Mouse (Mus musculus) liver, embryonic 14.5 days (tissue): Measurements from ENCODE around the gene Cdkl4. TPM values are rescaled to one million over a fixed set of nuclear protein-coding genes. Genes with fewer than 3 reads are reported as not detected.

Experiments
- ATAC-seq: fragments of 200-750 bp; cut with Nextera tagmentation; 2 replicates; pipeline ENCODE4 v1.8.0; 2017; ENCODE audit warnings: moderate number of reproducible peaks, mild to moderate bottlenecking, moderate library complexity; ENCODE audit not compliant: insufficient read depth
- DNase-seq, 3 experiments: peaks; one replicate each; pipeline ENCODE4 v3.0.0-alpha.2; 2012 to 2013; ENCODE audit warnings: low read depth in 3 of 3, low spot score in 3 of 3
- H3K27ac ChIP-seq: fragments of 300-500 bp; sonication (generic); 2 replicates; pipeline ENCODE4 v1.5.1; 2014; ENCODE audit warnings: moderate library complexity, mild to moderate bottlenecking, control low read depth, inconsistent platforms
- H3K27me3 ChIP-seq: fragments of 300-500 bp; sonication (generic); 2 replicates; pipeline ENCODE4 v1.6.1; 2014; ENCODE audit warnings: mild to moderate bottlenecking, low read length, moderate library complexity; ENCODE audit not compliant: control insufficient read depth, insufficient read depth
- H3K36me3 ChIP-seq: fragments of 300-500 bp; sonication (generic); replicated peaks from 2 replicates; pipeline ENCODE4 v1.6.1; 2014; ENCODE audit warnings: low read depth; ENCODE audit not compliant: control insufficient read depth, insufficient read depth
- H3K4me1 ChIP-seq, 2 experiments: fragments of 200-500 bp in 1 of 2; fragments of 300-500 bp in 1 of 2; sonication (generic) in 1 of 2; replicated peaks; 2 replicates each; pipeline ENCODE4 v1.6.1; 2012 to 2014; ENCODE audit warnings: antibody characterized with exemption in 1 of 2, inconsistent platforms in 1 of 2, low read length in 1 of 2; ENCODE audit not compliant: control insufficient read depth in 2 of 2, insufficient read depth in 2 of 2
- H3K4me2 ChIP-seq: fragments of 300-500 bp; sonication (generic); 2 replicates; pipeline ENCODE4 v1.6.1; 2014; ENCODE audit warnings: low read depth, mild to moderate bottlenecking, control low read depth, moderate library complexity
- H3K4me3 ChIP-seq, 2 experiments: fragments of 200-500 bp in 1 of 2; fragments of 300-500 bp in 1 of 2; sonication (generic) in 1 of 2; 2 replicates each; pipeline ENCODE4 v1.5.1; 2012 to 2014; ENCODE audit warnings: low read depth in 2 of 2, low read length in 2 of 2, mild to moderate bottlenecking in 2 of 2, control low read depth in 1 of 2, inconsistent platforms in 1 of 2, moderate library complexity in 1 of 2; ENCODE audit not compliant: insufficient read depth in 1 of 2
- H3K9ac ChIP-seq: fragments of 300-500 bp; sonication (generic); replicated peaks from 2 replicates; pipeline ENCODE4 v1.6.1; 2014; ENCODE audit warnings: mild to moderate bottlenecking, control low read depth, moderate library complexity
- H3K9me3 ChIP-seq: fragments of 300-500 bp; sonication (generic); 2 replicates; pipeline ENCODE4 v1.6.1; 2016; ENCODE audit warnings: low read length, mixed read lengths; ENCODE audit not compliant: control insufficient read depth
- CTCF ChIP-seq: IDR thresholded peaks from 2 replicates; pipeline ENCODE4 v1.5.1; 2016; ENCODE audit warnings: antibody characterized with exemption, low read depth, control low read depth
- EP300 ChIP-seq: IDR thresholded peaks from 2 replicates; pipeline ENCODE4 v1.6.1; 2016; ENCODE audit warnings: antibody characterized with exemption, low read depth
- WGBS: fragments of 180-500 bp; shearing (Covaris S2); extraction: QIAGEN DNeasy Blood & Tissue Kit; methylation state at CpG from one replicate; pipeline ENCODE4 v1.1.7; 2014; ENCODE audit not compliant: insufficient replicate concordance; 5-methylcytosine and 5-hydroxymethylcytosine counted together
- polyA plus RNA-seq, 2 experiments: library from polyadenylated mRNA; depleted of rRNA in 1 of 2; stranded (reverse) in 1 of 2; unstranded in 1 of 2; fragments of >200 nt; fragmentation: Nextera tagmentation in 1 of 2; extraction: Ambion mirVana in 1 of 2; gene quantifications; 2 replicates each; pipeline versions ENCODE4 v1.2.1 to v1.2.3; 2012 to 2014

The Cdkl4 gene
- polyA plus RNA-seq, 2 experiments = 0.09 to 0.13 TPM

DNA sequence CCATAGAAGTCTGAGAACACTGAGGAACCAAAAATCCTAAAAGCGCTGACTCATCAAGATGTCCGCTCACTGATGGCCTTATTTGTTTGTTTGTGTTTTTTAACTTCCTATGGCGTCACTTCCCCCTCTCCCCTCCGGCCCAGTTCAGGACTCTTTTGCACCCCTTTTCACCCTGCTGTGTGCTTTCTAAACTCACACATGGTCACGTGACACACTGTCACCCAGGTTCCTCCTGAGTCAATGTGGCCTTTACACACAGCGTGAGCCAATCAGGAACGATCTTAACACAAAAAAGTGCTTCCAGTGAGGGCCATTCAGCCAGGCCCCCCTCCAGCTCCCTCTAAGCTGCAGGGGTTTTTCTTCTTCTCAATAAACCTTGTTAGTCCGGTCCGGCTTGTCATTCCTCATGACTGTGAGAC lies 80.4 kb downstream of the Cdkl4 start:
- no peak for ATAC-seq
- TF ChIP-seq CTCF (no peak), EP300 (no peak)
- Histone ChIP-seq H3K36me3 (no peaks in the 10 kb centered on the region), H3K4me1 (peaks cover 0 to 13% of the 10 kb centered on the region in 2 experiments; a peak in 3 of 4 replicates), H3K27ac (no peak overlapping the region), H3K4me2 (no peak overlapping the region), H3K27me3 (no peaks in the 10 kb centered on the region), H3K9ac (no peak overlapping the region), H3K4me3 (no peak overlapping the region), H3K9me3 (no peaks in the 10 kb centered on the region)
- no peak for DNase-seq
- WGBS = 82% methylated on average over 9 of the region's 9 CpGs

DNA sequence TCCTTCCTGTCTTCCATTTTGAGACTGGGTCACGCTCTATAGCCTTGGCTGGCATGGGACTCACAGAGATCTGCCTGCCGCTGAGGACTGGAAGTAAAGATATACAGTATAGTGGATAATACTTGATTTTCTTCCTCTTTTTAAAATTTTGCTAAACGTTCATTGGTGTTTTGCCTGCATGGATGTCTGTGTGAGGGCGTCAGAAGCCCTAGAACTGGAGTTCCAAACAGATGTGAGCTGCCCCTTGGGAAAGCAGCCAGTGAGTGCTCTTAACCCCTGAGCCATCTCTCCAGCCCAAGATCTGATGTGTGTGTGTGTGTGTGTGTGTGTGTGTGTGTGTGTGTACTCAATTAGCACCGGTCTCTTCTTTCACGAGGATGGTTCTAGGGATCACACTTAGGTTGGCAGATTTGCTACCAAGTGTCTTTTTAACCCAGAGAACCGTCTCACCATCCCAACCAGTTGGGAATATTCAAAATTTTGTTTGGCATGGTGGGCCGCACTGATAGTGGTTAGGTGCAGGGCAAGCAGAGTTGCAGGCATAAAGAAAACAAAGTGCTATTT lies 80.9 kb downstream of the Cdkl4 start:
- DNase-seq (no peak), ATAC-seq (no peak)
- Histone ChIP-seq H3K27ac (no peak overlapping the region), H3K4me3 (no peak overlapping the region), H3K9ac (no peak overlapping the region), H3K4me1 (peaks cover 0 to 12% of the 10 kb centered on the region in 2 experiments; a peak in 3 of 4 replicates), H3K27me3 (no peaks in the 10 kb centered on the region), H3K4me2 (no peak overlapping the region), H3K36me3 (no peaks in the 10 kb centered on the region), H3K9me3 (no peaks in the 10 kb centered on the region)
- 65% methylated on average over 8 of the region's 8 CpGs for WGBS
- TF ChIP-seq CTCF (no peak), EP300 (no peak)

DNA sequence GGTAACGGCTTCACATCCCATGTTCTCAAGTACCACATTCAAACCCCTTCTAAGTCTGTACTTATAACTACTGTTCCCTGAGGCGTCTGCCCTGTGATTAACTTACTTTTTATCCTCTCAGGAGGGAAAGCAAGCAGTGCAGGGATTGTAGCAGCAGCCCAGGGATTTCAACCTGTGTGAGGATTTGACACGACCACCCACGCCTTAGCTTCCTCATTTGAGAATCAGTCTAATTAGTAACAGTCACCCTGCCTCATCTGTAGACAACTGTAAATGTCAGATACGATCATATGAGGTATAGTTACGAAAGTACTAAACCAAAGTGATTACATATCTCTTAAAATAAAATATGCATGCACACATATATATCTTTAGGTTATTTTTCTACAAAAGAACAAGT lies 81.4 kb downstream of the Cdkl4 start:
- Histone ChIP-seq H3K9me3 (no peaks in the 10 kb centered on the region), H3K4me2 (no peak overlapping the region), H3K9ac (no peak overlapping the region), H3K36me3 (no peaks in the 10 kb centered on the region), H3K27me3 (no peaks in the 10 kb centered on the region), H3K4me3 (no peak overlapping the region), H3K27ac (no peak overlapping the region), H3K4me1 (peaks cover 0 to 8% of the 10 kb centered on the region in 2 experiments; a peak in 3 of 4 replicates)
- ATAC-seq (no peak), DNase-seq (no peak)
- TF ChIP-seq EP300 (no peak), CTCF (no peak)
- 60% methylated on average over 6 of the region's 6 CpGs for WGBS

DNA sequence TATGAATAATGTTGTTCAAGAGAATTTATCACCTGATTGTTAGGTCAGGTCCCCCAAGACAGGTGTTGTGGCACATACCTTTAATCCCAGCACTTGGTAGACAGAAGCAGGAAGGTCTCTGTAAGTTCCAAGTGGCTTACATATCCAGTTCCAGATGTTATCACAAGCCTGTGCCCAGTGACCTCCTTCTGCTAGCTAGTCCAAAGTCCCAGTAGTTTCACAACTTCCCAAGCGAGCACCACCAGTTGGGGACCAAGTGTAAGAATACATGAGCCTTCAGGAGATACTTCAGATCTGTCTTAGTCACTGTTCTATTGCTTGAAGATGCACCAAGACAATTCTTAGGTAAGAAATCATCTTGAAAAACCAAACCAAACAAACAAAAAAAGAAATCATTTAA lies 83.7 kb downstream of the Cdkl4 start:
- DNase-seq = no peak
- Histone ChIP-seq H3K9me3 (no peaks in the 10 kb centered on the region), H3K36me3 (no peaks in the 10 kb centered on the region), H3K27me3 (no peaks in the 10 kb centered on the region), H3K4me3 (no peak overlapping the region), H3K4me1 (no peaks in the 10 kb centered on the region), H3K4me2 (no peak overlapping the region), H3K27ac (no peak overlapping the region), H3K9ac (no peak overlapping the region)
- ATAC-seq = no peak
- TF ChIP-seq EP300 (no peak), CTCF (no peak)
- 50% methylated on average over 1 of the region's 1 CpGs for WGBS

DNA sequence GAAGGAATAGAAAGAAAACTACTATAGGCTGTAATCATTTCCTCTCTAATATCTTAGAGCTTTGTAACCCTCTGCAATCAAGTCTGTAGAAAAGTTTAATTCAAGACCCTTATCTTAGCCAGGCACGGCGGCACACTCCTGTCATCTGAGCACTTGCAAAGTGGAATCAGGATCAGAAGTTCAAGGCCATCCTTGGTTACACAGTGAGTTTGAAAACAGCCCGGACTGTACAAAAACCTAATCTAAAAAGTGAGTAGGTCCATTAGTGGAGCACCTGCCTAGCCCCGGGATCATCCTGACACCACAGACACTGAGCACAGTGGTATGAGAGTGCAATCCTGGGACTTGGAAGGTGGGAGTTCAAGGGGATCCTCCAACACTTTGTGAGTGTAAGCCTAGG lies 84.8 kb downstream of the Cdkl4 start:
- Histone ChIP-seq H3K36me3 (no peaks in the 10 kb centered on the region), H3K4me1 (no peaks in the 10 kb centered on the region), H3K27me3 (no peaks in the 10 kb centered on the region), H3K4me2 (no peak overlapping the region), H3K27ac (no peak overlapping the region), H3K9me3 (no peaks in the 10 kb centered on the region), H3K4me3 (no peak overlapping the region), H3K9ac (no peak overlapping the region)
- WGBS = 61% methylated on average over 4 of the region's 4 CpGs
- no peak for ATAC-seq
- TF ChIP-seq CTCF = no peak
- DNase-seq = no peak
